Mouse (Mus musculus) CD4-positive, CD25-positive, alpha-beta regulatory T cell, adult 2 months (primary cell): ENCODE data around the gene Rnh1.
A peak's percentile ranks its signal among the peaks of the same experiment; 100 is the strongest.

Experiments used
- DNase-seq: peaks from one replicate; pipeline ENCODE4 v3.0.0-alpha.2; 2012; ENCODE audit warnings: low read depth, low spot score

Gene Rnh1

DNA sequence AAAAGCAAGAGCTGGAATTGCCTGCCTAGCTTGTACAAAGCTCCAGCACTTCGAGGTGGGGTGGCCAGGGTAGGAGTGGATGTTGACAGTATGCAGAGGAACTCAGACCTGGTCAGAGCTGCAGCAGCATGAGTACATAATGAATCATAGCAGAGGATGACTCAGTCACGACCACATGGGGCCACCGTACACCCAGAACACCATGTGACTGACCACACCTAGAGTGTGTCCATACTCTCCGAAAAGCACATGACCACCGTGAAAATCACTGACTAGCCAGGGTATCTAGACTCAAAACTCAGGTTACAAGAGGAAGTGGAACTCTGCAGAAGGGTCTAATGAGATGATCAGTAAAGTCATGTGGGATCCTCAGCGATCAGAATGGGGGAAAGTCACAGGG is 7.8 kb downstream of the Rnh1 start:
- no peak for DNase-seq

DNA sequence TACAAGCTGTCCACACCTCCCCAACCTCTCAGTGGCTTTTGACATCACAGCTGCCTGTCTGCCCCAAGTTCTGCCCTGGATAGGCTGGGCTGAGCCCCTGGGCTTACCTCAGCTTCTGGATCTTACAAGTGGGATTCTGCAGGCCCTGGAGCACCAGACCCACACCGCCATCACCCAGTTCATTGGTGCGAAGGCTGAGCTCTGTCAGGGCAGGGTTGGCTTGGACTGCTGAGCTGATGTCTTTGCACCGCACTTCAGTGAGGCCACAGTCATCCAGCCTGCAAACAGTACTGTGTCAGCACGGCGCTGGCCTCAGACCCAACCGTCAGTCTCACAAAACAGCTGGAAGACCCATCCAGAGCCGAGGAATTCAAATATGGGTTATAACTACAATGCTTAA is 8.3 kb downstream of the Rnh1 start:
- no peak for DNase-seq

DNA sequence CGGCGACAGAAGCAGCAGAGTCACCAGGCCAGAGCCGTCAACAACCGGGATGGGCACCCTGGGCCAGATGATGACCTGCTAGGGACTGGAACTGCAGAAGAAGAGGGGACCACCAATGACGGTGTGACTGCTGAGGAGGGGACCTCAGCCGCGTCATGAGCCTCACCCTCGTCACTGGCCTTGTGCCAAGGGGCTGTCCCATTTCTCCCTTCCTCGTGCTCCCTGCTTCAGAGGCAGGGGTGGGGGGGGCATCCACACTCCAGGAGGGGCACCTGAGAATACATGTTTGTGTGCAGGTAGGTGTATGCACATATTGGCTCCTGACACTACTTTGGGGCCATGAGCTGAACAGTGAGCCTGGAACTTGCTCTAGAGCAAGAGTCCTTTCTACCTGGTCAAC is 17.3 kb downstream of the Rnh1 start:
- no peak for DNase-seq

DNA sequence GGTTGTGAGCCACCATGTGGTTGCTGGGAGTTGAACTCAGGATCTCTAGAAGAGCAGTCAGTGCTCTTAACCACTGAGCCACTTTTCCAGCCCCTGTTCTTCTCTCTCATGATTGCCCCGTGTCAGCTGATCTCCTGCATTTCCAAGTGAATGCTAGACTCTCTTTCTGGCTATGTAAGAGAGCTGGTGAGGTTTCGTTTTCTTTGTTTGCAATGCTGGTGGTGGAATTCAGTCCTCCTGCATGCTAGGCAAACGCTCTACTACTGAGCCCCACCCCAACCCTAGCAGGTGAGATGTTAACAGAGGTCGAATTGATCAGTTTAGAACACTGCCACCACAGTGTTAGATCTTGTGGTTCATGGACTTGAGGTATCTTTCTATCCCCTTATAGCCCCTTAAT is 24.0 kb downstream of the Rnh1 start:
- no peak for DNase-seq

DNA sequence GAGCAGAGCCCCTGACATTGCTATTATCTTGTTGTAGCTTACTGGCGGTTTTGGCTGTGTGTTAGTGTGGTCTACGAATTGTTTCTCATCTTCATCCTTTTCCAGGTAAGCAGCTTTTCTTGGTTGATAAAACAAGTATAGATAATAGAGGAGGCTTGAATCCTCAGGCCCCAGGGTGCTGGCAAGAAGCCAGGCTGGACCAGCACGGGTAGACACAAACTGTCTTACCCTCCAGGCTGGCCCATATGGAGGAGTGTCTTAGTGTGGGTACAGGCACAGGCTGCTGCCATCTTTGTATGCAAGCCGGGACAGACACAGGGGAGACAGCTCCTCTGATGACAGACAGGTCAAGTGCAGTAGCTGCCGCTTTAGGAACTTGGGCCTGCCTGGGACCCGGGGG is 25.6 kb downstream of the Rnh1 start:
- no peak for DNase-seq

DNA sequence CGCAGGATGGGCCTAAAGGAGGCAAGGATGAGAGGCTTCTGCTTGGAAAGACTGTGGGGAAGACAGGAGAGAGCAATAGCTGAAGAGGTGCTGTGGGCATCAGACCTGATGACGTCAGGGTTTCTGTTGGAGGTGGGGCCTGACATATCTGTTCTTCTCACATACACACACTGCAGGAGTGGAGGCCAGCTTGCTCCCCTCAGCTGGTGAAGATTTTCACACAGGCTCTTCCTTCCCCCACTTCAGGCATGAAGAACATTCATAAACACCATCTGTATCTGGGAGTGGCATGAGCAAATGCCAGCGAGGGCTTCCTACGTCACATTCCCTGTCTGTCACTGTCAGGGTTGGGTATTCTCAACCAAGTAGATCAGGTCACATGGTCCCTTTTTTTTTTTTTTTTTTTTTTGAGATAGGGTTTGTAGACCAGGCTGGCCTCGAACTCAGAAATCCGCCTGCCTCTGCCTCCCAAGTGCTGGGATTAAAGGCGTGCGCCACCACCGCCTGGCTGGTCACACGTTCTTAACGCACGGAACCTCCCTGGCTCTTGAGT is 26.5 kb downstream of the Rnh1 start:
- DNase-seq = no peak

DNA sequence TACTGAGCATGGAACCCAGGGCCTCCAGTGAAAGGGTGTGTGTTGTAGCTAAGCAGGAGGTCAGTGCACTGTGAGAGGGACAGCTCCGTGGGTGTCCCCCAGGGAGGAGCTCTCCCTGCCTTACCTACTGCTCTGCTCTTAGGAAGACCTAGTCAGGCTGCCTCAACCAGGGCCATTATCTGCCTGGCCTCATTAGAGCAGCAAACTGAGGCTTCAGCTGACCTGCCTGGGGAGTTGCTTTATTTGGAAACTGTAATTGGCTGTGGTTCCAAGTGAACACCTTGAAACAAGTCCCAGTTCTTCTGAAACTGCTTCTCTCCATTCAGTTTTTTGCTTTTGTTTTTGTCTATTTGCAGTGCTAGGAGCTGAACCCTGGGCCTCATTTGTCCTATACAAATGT is 27.3 kb downstream of the Rnh1 start:
- no peak for DNase-seq

DNA sequence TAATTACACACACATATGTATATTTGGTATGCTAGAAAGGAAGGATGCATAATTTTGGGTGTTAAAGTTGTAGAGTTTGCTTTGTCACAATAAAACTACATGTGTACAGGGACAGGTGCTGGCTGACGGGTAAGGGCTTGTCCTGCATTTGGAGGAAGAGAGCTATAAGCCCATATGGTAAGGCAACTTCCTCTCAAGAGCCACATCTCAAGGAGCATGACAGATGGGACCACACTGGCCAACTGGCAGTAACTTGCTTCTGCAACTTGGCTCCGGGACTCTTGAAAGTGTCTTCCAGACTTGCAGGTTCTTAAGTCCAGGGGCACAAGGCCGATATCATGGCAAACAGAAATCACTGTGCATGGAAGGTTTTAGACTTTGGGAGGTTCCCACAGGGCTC is 28.0 kb downstream of the Rnh1 start:
- DNase-seq = no peak

DNA sequence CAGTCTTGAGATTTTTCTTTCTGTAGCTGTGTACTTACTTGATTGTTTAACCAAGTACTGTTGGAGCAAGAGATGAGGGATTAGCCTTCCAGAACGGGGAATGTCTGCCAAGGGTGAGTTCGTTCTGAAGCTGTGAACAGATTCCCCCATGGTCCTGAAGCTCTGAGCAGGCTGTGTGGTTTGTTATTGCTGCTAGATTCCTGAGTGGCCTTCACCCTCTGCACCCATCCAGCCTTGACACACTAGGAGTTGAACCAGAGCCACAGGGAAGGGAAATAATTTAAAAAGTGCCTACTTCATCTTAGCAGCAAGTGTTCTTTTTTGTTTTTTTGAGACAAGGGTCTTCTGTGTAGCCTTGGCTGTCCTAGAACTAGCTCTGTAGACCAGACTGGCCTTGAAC is 28.8 kb downstream of the Rnh1 start:
- DNase-seq = no peak

DNA sequence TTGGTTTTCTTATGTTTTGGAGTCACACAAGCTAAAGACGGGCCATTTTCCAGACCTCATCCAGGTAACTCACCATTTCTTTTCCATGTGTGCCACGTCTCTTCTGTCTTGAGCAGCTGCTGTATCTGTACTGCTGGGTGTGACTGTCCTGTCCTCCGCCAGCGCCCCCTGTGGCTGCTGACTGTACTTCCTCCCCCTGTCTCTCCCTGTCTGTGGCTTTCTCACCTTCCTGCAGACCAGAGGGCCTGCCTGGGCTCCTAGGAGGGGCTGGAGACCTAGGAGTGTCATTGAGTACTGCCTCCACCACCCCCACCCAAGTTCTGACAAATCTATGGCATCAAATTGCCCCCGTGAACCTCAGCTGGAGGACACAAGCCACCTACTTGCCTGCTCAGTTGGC is 29.5 kb downstream of the Rnh1 start:
- peak; percentile 79 for DNase-seq

DNA sequence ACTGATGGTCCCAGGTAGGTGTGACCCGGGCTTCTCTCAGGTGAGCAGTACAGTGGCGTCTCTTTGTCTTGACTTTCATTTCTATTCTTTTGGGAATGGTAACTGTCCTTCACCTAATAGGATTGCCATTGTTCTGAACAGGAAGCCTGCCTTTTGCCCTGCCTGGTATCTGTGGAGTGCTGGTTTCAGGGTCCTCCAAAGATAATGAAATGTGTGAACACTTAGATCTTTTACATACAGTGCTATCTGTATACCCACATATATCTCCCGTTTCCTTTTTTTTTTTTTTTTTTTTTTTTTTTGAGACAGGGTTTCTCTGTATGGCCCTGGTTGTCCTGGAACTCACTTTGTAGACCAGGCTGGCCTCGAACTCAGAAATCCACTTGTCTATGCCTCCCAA is 31.3 kb downstream of the Rnh1 start:
- no peak for DNase-seq

DNA sequence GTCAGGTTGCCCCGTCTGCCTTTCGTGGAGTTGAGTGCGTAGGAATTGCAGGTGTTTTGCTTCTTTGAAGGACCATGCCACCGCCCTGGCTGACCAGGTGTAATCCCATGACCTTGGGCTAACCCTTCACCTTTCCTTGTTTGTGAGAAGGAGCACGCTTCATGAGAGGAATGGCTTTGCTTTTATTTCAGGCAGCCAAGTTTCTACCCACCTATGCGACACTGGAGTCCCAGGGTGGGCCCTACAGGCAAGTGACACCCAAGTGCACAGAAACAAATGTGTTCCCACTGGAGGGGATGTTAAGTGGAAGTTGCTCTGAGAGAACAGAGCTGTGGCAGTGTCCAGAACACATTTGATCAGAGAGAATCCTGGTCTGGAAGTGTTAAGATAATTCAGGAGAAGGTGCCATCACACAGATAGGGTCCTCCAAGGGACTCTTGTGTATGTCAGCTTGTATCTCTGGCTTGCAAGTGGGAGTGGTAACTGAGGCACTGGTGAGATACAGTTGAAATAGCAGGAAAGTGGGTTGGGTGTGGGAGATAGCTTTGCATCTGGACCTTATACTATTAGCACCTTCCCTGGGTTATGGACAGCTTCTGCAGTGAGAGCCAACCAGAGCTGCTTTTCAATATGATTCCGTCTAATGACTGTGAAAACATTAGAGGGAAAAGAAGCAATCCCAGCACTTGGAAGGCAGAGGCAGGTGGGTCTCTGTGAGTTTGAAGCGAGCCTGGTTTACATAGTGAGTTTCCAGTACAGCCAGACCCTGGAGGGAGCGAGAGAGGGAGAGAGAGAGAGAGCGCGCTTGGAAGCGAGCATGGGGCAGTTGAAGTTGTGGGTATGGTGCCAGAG is 40.5 kb downstream of the Rnh1 start:
- DNase-seq = no peak

DNA sequence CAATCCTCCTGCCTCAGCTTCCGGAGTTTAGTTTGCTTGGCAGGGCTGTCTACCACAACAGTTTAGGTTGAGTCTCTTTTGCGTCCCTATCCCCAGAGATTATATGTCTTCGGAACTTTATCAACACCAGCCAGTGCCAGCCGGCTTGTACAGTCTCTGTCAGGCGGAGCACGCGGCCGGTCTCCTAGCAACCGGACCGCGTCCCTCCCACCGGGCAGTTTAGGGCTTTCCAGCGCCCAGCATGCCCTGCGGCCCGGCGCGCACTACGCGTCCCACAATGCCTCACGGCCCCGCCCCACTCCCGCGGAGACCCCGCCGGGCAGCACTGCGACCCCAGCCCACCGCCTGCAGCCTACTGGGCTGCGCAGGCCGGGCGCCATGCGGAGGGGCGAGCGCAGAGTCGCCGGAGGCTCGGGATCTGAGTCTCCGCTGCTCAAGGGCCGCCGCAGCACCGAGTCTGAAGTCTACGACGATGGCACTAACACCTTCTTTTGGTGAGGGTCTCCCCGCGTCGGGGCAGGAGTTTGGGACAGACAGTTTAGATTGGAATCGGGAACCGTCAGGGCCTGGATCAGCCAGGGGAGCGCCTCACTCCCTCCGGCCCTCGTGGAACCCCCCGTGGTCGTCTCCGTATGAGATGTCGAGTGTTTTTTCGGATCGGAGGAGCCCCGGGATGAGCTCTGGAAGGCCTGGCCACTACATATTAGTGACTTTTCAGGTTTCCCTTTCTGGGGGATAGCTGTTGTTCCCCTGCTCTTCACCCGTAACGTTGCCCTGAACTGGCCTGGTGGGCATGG is 41.4 kb downstream of the Rnh1 start:
- DNase-seq = peak; percentile 93

DNA sequence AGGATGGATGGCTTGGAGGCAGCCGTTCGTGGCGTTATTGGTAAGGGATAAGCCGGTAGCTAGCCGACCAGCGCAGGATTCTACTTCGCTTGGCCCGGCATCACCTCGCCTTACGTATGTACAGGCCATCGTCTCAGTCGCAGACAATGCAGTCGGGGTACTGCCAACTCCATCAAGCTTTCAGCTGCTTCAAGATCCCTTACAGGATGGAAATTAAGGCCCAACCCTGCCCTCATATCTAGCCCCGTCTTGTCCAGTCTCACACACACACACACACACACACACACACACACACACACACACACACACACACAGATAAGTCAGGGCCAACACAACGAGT is 49.2 kb downstream of the Rnh1 start:
- no peak for DNase-seq

DNA sequence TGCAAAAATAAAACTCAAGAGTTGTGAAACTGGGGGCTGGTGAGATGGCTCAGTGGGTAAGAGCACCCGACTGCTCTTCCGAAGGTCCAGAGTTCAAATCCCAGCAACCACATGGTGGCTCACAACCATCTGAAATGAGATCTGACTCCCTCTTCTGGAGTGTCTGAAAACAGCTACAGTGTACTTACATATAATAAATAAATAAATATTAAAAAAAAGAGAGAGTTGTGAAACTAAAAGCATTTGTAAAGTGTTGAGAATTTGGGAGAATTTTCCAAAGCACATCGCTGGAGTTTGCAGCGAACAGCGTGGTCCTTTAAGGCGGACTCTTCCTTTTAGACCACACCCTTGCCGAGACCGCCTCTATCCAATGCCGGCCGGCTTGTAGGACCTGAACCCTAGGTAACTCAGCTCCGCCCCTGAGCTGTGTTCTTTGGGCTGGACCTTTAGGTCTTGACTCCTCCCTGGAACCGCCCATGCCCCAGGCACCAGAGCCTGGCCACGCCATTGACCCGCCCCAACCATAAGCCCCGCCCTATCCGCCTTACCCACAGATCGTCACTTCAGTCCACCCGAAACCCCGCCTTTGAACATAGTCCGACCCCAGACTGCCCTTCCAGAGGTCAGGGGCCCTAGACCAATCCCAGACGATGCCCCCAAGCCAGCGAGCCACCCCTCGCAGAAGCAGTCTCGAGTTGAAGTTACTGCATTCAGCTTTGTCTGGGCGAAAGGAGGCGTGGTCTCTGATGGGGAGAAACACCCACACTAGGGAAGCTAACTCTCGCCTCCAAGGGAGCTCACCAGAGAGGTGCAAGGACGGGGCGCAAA is 49.8 kb downstream of the Rnh1 start:
- DNase-seq = peak; percentile 96

DNA sequence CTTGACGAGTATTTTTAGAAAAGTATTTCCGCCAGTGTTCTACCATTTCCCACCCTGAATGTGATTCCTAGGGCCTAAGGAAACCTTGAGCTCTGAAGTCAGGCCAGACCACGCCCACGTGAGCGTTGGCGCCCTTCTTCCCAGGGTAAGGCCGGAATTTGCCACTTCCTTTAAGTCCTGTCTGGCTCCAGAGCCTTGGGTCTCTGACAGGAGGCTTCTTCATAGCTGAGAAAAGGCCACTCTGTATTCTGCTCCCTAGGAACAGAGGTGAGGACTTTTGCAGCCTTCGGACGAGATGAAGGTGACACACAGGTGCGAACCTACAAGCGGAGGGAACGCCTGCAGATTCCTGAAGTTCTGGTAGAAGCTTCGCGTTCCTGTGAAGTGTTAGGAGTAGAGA is 50.4 kb downstream of the Rnh1 start, which contains the start of gene Ptdss2:
Ptdss2 (plus strand) TSS at position 138 of the 400 bp plus-strand sequence.
- peak; percentile 15 for DNase-seq

DNA sequence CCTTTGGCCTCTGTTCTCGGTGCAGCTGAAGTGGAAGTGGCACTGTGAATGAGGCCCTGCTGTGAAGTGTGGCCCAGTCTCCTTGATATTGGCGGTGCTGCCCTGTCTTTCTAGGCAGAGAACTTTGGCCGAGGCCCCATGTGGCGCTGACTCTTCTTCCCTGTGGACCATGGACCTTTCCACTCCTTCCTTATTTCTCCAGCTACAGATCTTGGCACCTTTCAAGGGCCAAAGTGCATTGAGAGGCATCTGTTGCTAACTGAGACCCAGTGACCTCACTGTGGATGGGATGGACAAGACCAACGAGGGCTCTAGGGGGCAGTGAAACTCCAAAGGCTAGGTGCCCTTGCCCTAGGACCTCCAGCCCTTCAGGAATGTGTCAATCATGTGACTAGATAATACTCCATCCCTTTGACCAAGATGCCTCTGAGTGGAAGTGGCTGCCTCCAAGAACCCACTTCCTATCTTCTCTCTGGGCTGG is 51.6 kb downstream of the Rnh1 start:
- no peak for DNase-seq

DNA sequence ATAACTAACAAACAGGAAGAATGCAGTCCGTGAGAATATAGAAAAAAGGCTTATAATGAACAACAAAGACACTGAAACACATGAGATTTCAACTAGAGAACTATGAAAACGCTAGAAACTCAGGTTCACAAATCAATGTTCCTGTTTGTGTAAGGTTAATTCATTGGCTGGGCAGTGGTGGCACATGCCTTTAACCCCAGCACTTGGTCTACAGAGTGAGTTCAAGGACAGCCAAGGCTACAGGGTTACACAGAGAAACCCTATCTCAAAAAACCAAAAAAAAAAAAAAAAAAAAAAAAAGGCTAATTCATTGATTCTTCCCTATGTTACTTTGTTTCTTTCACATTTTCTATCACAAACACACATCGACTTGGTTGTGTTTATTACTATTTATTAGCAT is 52.1 kb downstream of the Rnh1 start:
- DNase-seq = no peak

DNA sequence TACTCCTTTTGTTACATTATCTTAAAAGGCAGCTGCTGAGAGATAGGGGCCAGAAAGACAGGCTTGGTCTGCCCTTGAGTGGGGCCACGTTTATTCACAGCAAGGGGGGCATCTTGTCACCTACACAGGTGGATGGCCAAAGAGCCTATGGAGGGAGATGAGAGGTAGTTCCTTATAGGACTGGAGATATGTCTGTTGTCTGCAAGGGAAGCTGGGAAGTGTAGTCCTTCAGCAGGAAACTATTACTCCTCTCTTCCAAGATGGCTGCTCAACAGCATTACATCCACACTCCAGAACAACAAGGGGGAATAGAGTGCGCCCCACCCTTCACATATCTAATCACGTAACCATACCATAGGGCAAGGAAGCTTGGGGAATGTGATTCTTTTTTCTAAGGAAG is 53.2 kb downstream of the Rnh1 start:
- DNase-seq = no peak

DNA sequence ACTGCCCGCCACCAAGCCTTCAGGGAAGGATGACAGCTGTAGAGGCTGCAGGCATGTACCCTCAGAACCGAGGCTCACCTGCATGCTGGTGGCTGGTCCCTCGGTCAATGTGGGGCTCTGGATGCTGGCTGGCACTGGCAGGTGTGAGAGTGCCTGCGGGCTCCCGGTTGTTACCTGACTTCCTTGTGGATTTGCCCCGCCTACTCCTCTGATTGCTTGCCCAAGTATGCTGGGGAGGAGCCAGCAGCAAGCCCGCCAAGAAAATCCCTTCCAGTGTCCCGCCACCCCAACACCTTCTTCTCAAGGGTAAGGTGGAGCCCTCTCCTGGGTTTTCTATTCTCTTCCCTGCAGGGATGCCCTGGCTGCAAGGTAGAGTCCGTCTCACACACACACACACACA is 55.0 kb downstream of the Rnh1 start, which contains the start of gene Ano9:
Ano9 (minus strand) TSS at position 171 of the 400 bp plus-strand sequence.
- DNase-seq = no peak

DNA sequence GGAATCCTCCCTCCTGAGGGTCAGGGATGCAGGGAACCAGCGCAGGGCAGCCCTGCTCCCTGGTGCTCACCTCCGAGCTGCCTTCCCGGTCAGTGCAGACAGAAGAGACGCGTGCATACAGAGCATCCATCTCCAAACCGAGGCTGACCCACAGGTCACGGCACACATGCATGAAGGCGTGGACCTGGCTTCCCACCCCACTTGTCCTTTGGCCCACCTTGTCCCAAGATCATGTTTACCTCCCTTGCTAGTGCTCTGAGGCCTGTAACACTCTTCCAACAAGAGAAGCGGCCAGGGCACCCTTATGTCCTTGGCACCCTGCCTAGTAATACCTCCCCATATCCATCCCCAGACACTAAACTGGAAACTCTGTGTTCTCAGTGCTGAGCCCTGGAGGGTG is 56.8 kb downstream of the Rnh1 start:
- DNase-seq = no peak
